Mouse (Mus musculus) E14TG2a.4 (cell line): ENCODE results near the gene Tfpi.

ENCODE experiments used
- H3K27me3 ChIP-seq: 2 replicates; pipeline ENCODE4 v1.6.1; 2014; ENCODE audit warnings: low read length, control low read depth; ENCODE audit not compliant: insufficient read depth
- H3K36me3 ChIP-seq: 2 replicates; pipeline ENCODE4 v1.6.1; 2014; ENCODE audit warnings: low read length, control low read depth; ENCODE audit not compliant: insufficient read depth
- H3K4me1 ChIP-seq: replicated peaks from 2 replicates; pipeline ENCODE4 v1.6.1; 2014; ENCODE audit warnings: low read depth, low read length, control low read depth
- H3K4me3 ChIP-seq: replicated peaks from 2 replicates; pipeline ENCODE4 v1.5.1; 2014; ENCODE audit warnings: mild to moderate bottlenecking, low read length
- H3K9me3 ChIP-seq: 2 replicates; pipeline ENCODE4 v1.6.1; 2014; ENCODE audit warnings: low read length, control low read depth
- CTCF ChIP-seq: conservative IDR thresholded peaks from 2 replicates; pipeline ENCODE4 v1.5.1; 2014; ENCODE audit warnings: low read length
- NANOG ChIP-seq: IDR thresholded peaks from 2 replicates; pipeline ENCODE4 v1.6.1; 2014; ENCODE audit warnings: borderline replicate concordance, low read length, mixed read lengths
- POU5F1 ChIP-seq: IDR thresholded peaks from 2 replicates; pipeline ENCODE4 v1.6.1; 2014; ENCODE audit warnings: low read length, borderline replicate concordance

The Tfpi gene

GRCm38 (mm10) chr2:84479036-84479435, 2.5 kb upstream of the Tfpi start:
- Histone ChIP-seq H3K4me3 (no peak overlapping the region), H3K9me3 (no peaks in the 10 kb centered on the region), H3K4me1 (peaks cover 46% of the 10 kb centered on the region), H3K27me3 (no peaks in the 10 kb centered on the region), H3K36me3 (no peaks in the 10 kb centered on the region)
- TF ChIP-seq CTCF = peak; percentile 64
- TF ChIP-seq NANOG = no peak

GRCm38 (mm10) chr2:84477759-84478158, 1.2 kb upstream of the Tfpi start:
- H3K27me3 ChIP-seq = no peaks in the 10 kb centered on the region
- peaks cover 58% of the 10 kb centered on the region for H3K4me1 ChIP-seq
- H3K36me3 ChIP-seq = peaks cover 5% of the 10 kb centered on the region; the same call in 1 of the 2 replicates
- no peak overlapping the region for H3K4me3 ChIP-seq
- H3K9me3 ChIP-seq = no peaks in the 10 kb centered on the region
- TF ChIP-seq CTCF = no peak
- TF ChIP-seq NANOG = no peak
- no peak for TF ChIP-seq POU5F1

- Histone ChIP-seq H3K4me3 (peak overlapping the region; percentile 74), H3K4me1 (peaks cover 62% of the 10 kb centered on the region), H3K27me3 (no peaks in the 10 kb centered on the region), H3K36me3 (peaks cover 19% of the 10 kb centered on the region), H3K9me3 (no peaks in the 10 kb centered on the region)
- TF ChIP-seq NANOG (no peak), POU5F1 (no peak), CTCF (no peak)
Measured at GRCm38 (mm10) chr2:84476131-84476530, 444 bp downstream of the Tfpi start.

- H3K36me3 ChIP-seq = peaks cover 22% of the 10 kb centered on the region
- no peaks in the 10 kb centered on the region for H3K9me3 ChIP-seq
- peak overlapping the region; percentile 74 for H3K4me3 ChIP-seq
- H3K4me1 ChIP-seq = peaks cover 57% of the 10 kb centered on the region
- no peaks in the 10 kb centered on the region for H3K27me3 ChIP-seq
- TF ChIP-seq POU5F1 (no peak), NANOG (no peak), CTCF (no peak)
Measured at GRCm38 (mm10) chr2:84475601-84476000, 974 bp downstream of the Tfpi start.

GRCm38 (mm10) chr2:84474651-84475050, 1.9 kb downstream of the Tfpi start:
- TF ChIP-seq CTCF (no peak), POU5F1 (no peak)
- H3K9me3 ChIP-seq = peaks cover 3% of the 10 kb centered on the region; the same call in 1 of the 2 replicates
- H3K36me3 ChIP-seq = peaks cover 31% of the 10 kb centered on the region
- peak overlapping the region; percentile 70 for H3K4me3 ChIP-seq
- no peaks in the 10 kb centered on the region for H3K27me3 ChIP-seq
- peaks cover 57% of the 10 kb centered on the region for H3K4me1 ChIP-seq

- Histone ChIP-seq H3K27me3 (no peaks in the 10 kb centered on the region), H3K4me3 (peak overlapping the region; percentile 70), H3K9me3 (peaks cover 9% of the 10 kb centered on the region), H3K36me3 (peaks cover 37% of the 10 kb centered on the region), H3K4me1 (peaks cover 57% of the 10 kb centered on the region)
- peak; percentile 27; the same call in 1 of the 2 replicates for TF ChIP-seq NANOG
- TF ChIP-seq POU5F1 = no peak
Measured at GRCm38 (mm10) chr2:84473941-84474530, 2.5 kb downstream of the Tfpi start.

- Histone ChIP-seq H3K9me3 (peaks cover 11% of the 10 kb centered on the region), H3K4me1 (peaks cover 15% of the 10 kb centered on the region), H3K27me3 (no peaks in the 10 kb centered on the region), H3K4me3 (no peak overlapping the region), H3K36me3 (peaks cover 69% of the 10 kb centered on the region)
- TF ChIP-seq CTCF (no peak), NANOG (no peak), POU5F1 (no peak)
Measured at GRCm38 (mm10) chr2:84467391-84467790, 9.2 kb downstream of the Tfpi start.

GRCm38 (mm10) chr2:84464956-84465355, 11.6 kb downstream of the Tfpi start:
- H3K9me3 ChIP-seq = peaks cover 11% of the 10 kb centered on the region
- peaks cover 15% of the 10 kb centered on the region for H3K4me1 ChIP-seq
- H3K36me3 ChIP-seq = peaks cover 55% of the 10 kb centered on the region
- TF ChIP-seq NANOG (no peak), CTCF (no peak), POU5F1 (no peak)
- no peak overlapping the region for H3K4me3 ChIP-seq
- no peaks in the 10 kb centered on the region for H3K27me3 ChIP-seq

GRCm38 (mm10) chr2:84462411-84462810, 14.2 kb downstream of the Tfpi start:
- H3K9me3 ChIP-seq = no peaks in the 10 kb centered on the region
- peaks cover 25% of the 10 kb centered on the region for H3K4me1 ChIP-seq
- no peaks in the 10 kb centered on the region for H3K27me3 ChIP-seq
- H3K36me3 ChIP-seq = peaks cover 39% of the 10 kb centered on the region
- TF ChIP-seq POU5F1 (no peak), CTCF (no peak), NANOG (no peak)
- no peak overlapping the region for H3K4me3 ChIP-seq
